Mouse (Mus musculus) adipocyte (in vitro differentiated cells): ENCODE measurements at regions not wholly inside any gene's neighbourhood (a gene's known extent, or its start where the extent isn't known, plus 50 kb on each side); places are given as distances from the start of the nearest gene placed in this dataset.

Source experiments
- DNase-seq: peaks from one replicate; pipeline ENCODE4 v3.0.0-alpha.2; 2016; ENCODE audit warnings: low spot score

- no peak for DNase-seq
These were observed 440.7 kb downstream of the Adam3 start for GRCm38 (mm10) chr8:24284966-24285365.

DNA sequence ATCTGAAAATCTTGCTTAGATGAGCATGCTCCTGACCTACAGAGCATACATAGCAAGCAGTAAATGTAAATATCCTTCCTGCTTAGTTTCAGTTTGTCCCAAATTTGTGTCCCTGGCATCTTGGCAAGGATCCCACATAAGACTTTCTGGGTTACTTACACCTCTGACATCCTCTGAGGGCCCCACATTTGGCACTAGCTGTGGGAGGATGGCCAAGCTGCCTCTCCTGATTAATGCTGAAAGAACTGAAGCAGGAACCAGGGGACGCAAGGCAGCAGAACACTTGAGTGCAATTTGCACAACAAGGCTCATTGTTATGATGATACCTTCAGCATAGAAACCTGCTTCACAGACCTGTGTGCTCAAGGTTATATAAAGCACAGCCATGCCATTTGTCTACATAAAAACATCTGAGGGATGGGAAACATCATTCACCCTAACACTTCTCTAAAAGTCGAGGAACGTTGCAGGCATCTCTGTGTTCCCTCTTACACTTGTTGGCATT, 441.7 kb downstream of the Adam3 start:
- DNase-seq, result no peak

- DNase-seq, result no peak
These were observed 445.4 kb downstream of the Adam3 start for GRCm38 (mm10) chr8:24280296-24280695.

DNA sequence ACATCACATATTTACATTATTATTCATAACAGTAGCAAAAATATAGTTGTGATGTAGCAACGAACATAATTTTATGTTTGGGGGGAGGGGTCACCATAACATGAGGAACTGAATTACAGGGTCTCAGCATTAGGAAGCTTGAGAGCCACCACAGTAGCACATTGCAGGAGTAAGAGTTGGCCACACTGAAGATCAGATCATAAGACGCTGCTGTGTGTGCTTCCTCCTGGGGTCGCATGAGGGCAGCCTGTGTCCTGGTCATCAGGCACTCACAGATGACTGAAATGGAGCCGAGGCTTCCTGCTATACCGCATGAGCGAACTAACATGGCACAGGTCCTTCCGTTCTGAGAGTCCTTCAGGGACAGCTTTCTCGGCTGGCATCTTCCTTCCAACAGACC, 447.3 kb downstream of the Adam3 start:
- DNase-seq, result no peak

- no peak for DNase-seq
These were observed 464.3 kb downstream of the Adam3 start for GRCm38 (mm10) chr8:24261359-24261758.

DNA sequence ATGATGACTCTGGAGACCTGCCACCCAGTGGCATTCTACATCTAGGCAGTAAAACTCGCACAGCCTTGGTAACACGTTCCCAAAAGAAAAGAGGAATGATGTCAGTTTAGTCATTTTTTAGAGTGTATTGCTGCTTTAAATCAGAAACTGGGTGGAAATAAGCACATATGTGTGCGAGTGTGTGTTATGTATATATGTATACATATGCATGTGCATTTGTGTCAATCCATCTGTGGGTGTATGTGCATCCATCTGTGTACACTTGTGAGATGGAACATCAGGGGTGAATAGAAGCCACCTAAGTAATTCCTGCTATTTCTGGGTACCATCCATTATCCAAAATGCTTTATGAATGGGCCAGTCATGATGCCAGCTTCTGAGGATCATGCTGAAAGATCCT, 467.0 kb downstream of the Adam3 start:
- no peak for DNase-seq

GRCm38 (mm10) chr8:24242211-24242610, 483.4 kb downstream of the Adam3 start:
- no peak for DNase-seq

DNA sequence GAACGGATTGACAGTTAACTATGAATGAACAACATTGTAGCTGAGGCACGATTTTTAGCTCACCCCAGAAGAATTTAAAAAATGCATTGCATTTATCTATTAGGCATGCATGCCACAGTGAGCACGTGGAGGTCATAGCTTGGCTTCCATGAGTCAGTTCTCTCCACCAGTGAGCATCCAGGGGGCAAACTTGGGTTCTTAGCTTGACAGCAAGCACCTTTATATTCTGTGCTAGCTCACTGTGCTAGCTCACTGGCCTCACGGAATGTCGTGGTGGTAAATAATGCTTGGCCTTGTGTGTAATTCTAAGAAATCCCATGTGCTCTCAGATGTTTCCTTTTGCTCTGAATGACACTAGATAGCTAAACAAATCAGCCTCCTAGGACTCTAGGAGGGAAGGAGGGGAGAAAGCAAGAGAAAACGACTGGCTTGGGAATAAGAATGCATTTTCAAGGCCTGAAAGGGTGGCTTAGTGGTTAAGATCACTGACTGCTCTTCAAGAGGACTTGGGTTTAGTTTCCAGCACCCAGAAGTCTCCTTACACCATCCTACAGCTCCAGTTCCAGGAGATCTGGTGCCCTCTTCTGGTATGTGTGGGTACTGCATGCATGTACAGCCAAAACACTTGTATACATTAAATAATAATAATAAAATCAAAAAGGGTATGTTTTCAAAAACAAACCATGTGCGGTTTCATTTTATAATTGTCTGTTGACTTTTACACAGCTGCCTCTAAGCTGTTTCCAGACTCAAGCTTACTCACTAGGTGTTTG, 485.3 kb downstream of the Adam3 start:
- DNase-seq, result no peak

DNA sequence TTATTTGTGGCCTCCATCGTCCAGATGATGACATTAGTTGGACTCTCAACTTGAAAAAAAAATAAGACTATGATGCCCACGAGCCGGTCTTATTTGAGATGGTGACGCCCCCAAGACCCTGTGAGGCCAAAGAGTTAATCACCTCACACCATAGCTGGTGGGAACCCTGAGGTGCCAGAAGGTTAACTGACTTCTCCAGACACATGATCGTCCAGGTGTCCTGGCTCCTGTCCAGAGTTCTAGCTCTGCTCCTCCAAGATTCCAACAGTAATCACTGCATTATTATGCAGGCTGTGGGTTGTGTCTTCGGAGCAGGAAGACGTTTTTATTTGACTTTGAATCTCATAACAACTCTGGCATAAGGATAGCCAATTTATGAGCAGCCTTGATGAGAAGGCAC, 490.7 kb downstream of the Adam3 start:
- DNase-seq, result no peak

DNA sequence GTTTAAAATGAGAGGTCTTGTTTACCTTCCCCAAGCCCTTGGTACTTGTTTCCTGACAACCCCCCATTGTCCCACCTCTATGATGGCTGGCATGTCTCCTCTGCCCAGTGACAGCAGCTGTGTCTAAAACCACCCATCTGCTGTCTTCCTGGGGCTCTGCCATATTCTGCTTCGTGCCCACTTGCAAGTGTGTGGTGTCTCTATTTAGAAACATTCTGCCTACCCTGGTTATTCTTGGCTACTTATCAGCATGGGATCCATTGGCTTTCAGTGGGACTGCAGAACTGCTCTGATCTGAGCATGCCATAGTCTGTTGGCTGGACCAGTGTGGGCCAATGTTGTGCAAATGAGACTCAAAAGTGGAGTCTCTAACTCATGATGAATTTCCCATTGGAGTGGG, 497.5 kb downstream of the Adam3 start:
- no peak for DNase-seq

- DNase-seq, result no peak
These were observed 498.1 kb downstream of the Adam3 start for GRCm38 (mm10) chr8:24227331-24228072.

GRCm38 (mm10) chr8:24220222-24220621, 505.4 kb downstream of the Adam3 start:
- DNase-seq, result no peak

- no peak for DNase-seq
These were observed 509.0 kb downstream of the Adam3 start for GRCm38 (mm10) chr8:24216655-24217054.

- DNase-seq, result no peak
These were observed 510.0 kb downstream of the Adam3 start for GRCm38 (mm10) chr8:24215510-24216138.

DNA sequence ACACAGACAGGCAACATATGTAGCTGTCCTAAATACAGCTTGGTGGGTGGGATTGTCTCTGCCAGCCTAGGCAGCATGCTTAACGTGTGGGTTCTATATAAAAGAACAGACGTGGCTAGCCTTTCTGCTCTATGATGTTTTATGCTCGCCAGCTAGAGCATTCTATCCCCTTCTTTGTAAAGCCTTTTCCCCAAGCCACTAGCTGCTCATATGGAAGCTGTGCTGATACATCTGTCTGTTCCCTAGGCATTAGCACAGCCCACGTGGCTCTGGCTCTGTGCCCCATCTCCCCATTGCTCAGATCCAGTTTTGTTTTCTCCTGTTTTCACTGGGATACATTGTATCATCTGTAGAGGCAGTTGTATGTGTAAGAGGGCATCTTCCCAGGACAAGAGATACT, 511.3 kb downstream of the Adam3 start:
- DNase-seq, result no peak

DNA sequence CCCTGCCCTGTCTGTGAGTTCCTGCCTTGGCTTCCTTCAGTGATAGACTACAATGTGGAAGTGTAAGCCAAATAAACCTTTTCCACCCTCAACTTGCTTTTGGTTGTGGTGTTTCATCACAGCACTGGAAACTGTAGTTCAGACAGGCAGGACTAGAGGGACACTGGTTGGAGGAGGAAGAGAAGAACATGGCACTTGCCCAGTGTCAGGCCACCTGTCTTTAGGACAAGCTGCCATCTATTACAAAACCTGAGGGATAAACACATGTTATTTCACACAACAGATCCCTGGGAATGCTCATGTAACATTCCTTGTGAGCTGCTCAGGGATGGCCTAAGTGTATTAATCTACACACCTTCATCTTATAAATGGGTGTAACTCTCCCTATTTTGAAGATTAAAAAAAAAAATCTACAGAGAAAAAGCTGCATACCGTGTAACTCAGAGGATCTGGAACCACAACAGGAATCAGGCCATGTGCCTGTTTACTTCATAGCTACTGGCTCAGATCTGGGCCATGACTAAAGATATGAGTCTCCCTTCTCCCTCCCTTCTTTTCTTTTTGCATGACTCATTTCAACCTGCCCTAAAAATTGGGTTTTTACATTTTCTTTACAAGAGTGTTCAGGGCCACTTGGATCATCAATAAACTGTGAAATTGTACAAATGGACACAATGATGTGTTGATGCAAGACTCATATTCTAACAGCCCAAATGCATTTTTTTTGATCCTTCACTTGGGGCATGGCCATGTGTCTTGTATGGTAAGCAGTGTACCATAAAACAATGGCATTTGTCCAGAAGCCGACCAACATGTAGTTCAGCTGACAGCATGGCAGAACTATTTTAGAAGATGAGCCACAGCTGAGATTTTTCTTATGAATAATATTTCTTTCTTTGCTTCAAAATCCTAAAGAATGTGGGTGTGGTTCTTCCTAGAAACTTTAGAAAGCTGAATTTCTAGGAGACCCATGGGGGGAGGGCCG, 513.1 kb downstream of the Adam3 start:
- no peak for DNase-seq

GRCm38 (mm10) chr8:24211091-24211490, 514.6 kb downstream of the Adam3 start:
- no peak for DNase-seq
